Mouse (Mus musculus) stomach, embryonic 16.5 days (tissue): ENCODE results near the gene Tmem150a. TPM values are rescaled to one million over a fixed set of nuclear protein-coding genes. Genes with fewer than 3 reads are reported as not detected.

ENCODE experiments used
- ATAC-seq: fragments of 200-750 bp; cut with Nextera tagmentation; 2 replicates; pipeline ENCODE4 v1.8.0; 2017; ENCODE audit warnings: moderate number of reproducible peaks, moderate TSS enrichment; ENCODE audit not compliant: insufficient read depth, low FRiP score
- H3K27ac ChIP-seq: fragments of 300-500 bp; sonication (generic); 2 replicates; pipeline ENCODE4 v1.5.1; 2014; ENCODE audit warnings: low read length
- H3K27me3 ChIP-seq: fragments of 300-500 bp; sonication (generic); 2 replicates; pipeline ENCODE4 v1.6.1; 2014; ENCODE audit warnings: low read length, control low read depth, mixed read lengths; ENCODE audit not compliant: control insufficient read depth, insufficient read depth
- H3K36me3 ChIP-seq: fragments of 300-500 bp; sonication (generic); 2 replicates; pipeline ENCODE4 v1.6.1; 2014; ENCODE audit warnings: low read length; ENCODE audit not compliant: control insufficient read depth, insufficient read depth
- H3K4me1 ChIP-seq: fragments of 300-500 bp; sonication (generic); 2 replicates; pipeline ENCODE4 v1.6.1; 2014; ENCODE audit warnings: low read length, control low read depth, mixed read lengths; ENCODE audit not compliant: control insufficient read depth, insufficient read depth
- H3K4me2 ChIP-seq: fragments of 300-500 bp; sonication (generic); 2 replicates; pipeline ENCODE4 v1.6.1; 2014; ENCODE audit warnings: low read depth, low read length, mixed read lengths
- H3K4me3 ChIP-seq: fragments of 300-500 bp; sonication (generic); replicated peaks from 2 replicates; pipeline ENCODE4 v1.5.1; 2014; ENCODE audit warnings: mild to moderate bottlenecking, low read length
- H3K9ac ChIP-seq: fragments of 300-500 bp; sonication (generic); 2 replicates; pipeline ENCODE4 v1.6.1; 2014; ENCODE audit warnings: low read length
- H3K9me3 ChIP-seq: fragments of 300-500 bp; sonication (generic); replicated peaks from 2 replicates; pipeline ENCODE4 v1.6.1; 2016; ENCODE audit warnings: low read length, control low read depth; ENCODE audit not compliant: control insufficient read depth
- WGBS: fragments of 180-500 bp; shearing (Covaris S2); extraction: QIAGEN DNeasy Blood & Tissue Kit; methylation state at CpG from one replicate; pipeline ENCODE4 v1.1.7; 2014; 5-methylcytosine and 5-hydroxymethylcytosine counted together
- polyA plus RNA-seq: library from polyadenylated mRNA; unstranded; fragments of >200 nt; fragmentation: Nextera tagmentation; extraction: Ambion mirVana; gene quantifications from 2 replicates; pipeline ENCODE4 v1.2.1, GENCODE M21; 2015

Gene Tmem150a
- polyA plus RNA-seq, 1 experiment from 2014 or later, result 18.5 TPM

DNA sequence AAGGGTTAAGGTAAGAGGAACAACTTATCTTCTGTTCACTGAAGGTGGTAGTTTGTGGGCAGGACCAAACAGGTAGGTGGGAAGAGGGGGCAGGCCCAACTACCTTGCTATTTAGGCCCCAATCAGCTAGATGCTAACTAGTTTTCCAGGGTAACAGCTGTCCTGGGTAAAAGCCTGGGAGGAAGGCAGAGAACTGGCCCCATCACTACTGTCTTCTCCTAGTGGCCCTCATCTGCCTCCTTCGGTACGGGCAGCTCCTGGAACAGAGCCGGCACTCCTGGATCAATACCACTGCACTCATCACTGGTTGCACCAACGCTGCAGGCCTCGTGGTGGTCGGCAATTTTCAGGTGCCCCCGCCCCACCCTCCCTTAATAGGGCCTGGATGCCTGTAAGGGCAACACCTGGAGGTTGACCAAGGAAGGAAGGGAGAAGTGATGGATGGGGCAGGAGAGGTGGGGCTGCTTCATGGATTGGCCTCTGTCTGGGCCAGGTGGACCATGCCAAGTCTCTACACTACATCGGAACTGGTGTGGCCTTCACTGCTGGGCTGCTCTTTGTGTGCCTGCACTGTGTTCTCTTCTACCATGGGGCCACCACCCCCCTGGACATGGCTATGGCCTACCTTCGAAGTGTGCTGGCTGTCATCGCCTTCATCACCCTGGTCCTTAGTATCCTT, 3.0 kb downstream of the Tmem150a start:
- H3K4me1 ChIP-seq, result peaks cover 49% of the 10 kb centered on the region
- H3K4me2 ChIP-seq, result 0 out of 2 replicates have a peak overlapping the region, but pooled peaks have one; percentile 10
- 0 out of 2 replicates have a peak, but pooled peaks cover 11% of the 10 kb centered on the region for H3K36me3 ChIP-seq
- no peak for ATAC-seq
- no peak overlapping the region for H3K4me3 ChIP-seq
- H3K9ac ChIP-seq, result no peak overlapping the region
- no peaks in the 10 kb centered on the region for H3K27me3 ChIP-seq
- H3K9me3 ChIP-seq, result no peaks in the 10 kb centered on the region
- WGBS, result 81% methylated on average over 10 of the region's 10 CpGs
- peak overlapping the region; percentile 50; the same call in 1 of the 2 replicates for H3K27ac ChIP-seq

DNA sequence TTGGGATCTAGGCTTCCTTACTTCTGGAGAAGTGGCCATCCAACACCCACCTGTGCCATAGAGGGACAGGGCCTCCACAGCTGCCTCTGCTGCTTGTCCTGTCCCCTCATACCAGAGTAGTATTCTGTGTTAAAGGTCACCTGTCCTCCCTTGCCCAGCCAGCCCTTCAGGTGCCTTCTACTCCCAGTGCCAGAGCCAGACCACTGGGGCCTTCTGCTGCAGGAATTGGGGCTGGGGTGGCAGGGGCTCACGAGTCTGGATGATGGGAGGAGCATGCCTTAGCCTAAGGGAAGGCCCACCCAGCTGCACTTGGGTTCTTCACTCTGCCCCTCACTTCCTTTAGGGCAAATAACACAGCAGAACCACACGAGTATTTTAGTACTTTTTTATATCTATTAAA, 4.1 kb downstream of the Tmem150a start:
- H3K36me3 ChIP-seq, result 0 out of 2 replicates have a peak, but pooled peaks cover 11% of the 10 kb centered on the region
- H3K4me2 ChIP-seq, result no peak overlapping the region
- H3K9ac ChIP-seq, result 0 out of 2 replicates have a peak overlapping the region, but pooled peaks have one; percentile 28
- ATAC-seq, result no peak
- peaks cover 49% of the 10 kb centered on the region for H3K4me1 ChIP-seq
- WGBS, result 80% methylated on average over 2 of the region's 2 CpGs
- no peak overlapping the region for H3K27ac ChIP-seq
- H3K4me3 ChIP-seq, result no peak overlapping the region
- H3K27me3 ChIP-seq, result no peaks in the 10 kb centered on the region
- H3K9me3 ChIP-seq, result no peaks in the 10 kb centered on the region

DNA sequence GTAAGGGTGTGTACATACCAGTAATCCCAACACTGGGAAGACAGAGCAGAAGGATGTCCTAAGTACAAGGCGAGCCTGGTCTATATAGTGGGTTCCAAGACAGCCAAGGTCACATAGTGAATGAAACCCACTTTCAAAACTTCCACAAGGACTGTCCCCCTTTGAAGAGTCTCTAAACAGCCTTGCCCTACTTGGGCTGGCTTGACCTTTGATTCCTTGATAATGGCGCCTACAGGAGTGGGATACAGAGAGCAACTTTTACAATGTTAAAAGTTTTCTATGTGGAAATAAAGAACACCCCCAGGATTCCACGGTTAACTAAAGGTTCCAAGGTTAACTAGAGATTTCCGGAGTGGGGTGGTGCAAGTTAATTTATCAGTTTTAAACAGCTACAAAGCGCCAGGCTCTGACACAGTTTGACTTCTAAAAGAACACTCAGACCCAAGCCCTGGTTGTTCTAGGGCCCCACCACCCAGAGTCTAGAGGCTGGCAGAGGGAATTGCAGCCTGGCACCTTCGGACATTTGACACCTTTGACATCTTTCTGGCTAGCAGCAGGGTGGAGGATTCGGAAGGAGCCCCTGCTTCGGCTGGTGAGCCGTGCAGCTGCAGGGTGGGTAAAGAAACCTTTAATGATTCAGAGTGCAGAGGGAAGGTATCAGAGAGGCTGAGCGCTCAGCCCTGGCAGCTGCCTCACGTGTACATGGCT, 4.8 kb downstream of the Tmem150a start:
- Histone ChIP-seq H3K27ac (0 out of 2 replicates have a peak overlapping the region, but pooled peaks have one; percentile 7), H3K4me2 (peak overlapping the region; percentile 81), H3K9me3 (no peaks in the 10 kb centered on the region), H3K36me3 (0 out of 2 replicates have a peak, but pooled peaks cover 11% of the 10 kb centered on the region), H3K4me3 (no peak overlapping the region; the same call in 1 of the 2 replicates), H3K9ac (peak overlapping the region; percentile 32; the same call in 1 of the 2 replicates), H3K27me3 (no peaks in the 10 kb centered on the region), H3K4me1 (peaks cover 44% of the 10 kb centered on the region)
- WGBS, result 61% methylated on average over 11 of the region's 11 CpGs
- ATAC-seq, result no peak

DNA sequence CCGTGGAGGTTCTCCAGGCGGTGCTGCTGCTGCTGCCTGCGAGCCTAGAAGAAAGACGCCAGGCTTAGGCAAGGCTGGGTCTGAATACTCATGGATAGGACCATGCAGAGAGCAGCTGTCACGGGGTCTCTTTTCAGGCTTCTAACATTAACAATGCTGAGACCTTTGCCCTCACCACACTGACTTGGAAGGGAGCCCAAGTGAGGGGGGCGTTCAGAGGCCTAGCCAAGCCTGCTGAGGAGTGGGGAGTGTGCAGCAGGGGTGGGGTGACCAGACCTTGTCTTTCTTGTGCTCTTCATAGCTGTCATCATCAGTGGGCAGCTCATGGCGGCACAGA, 5.3 kb downstream of the Tmem150a start:
- no peaks in the 10 kb centered on the region for H3K27me3 ChIP-seq
- peak overlapping the region; percentile 81 for H3K4me2 ChIP-seq
- 0 out of 2 replicates have a peak overlapping the region, but pooled peaks have one; percentile 7 for H3K27ac ChIP-seq
- H3K4me3 ChIP-seq, result peak overlapping the region; percentile 91; the same call in 1 of the 2 replicates
- H3K9me3 ChIP-seq, result no peaks in the 10 kb centered on the region
- 46% methylated on average over 7 of the region's 7 CpGs for WGBS
- H3K4me1 ChIP-seq, result peaks cover 44% of the 10 kb centered on the region
- H3K36me3 ChIP-seq, result 0 out of 2 replicates have a peak, but pooled peaks cover 11% of the 10 kb centered on the region
- ATAC-seq, result no peak
- H3K9ac ChIP-seq, result peak overlapping the region; percentile 32; the same call in 1 of the 2 replicates

DNA sequence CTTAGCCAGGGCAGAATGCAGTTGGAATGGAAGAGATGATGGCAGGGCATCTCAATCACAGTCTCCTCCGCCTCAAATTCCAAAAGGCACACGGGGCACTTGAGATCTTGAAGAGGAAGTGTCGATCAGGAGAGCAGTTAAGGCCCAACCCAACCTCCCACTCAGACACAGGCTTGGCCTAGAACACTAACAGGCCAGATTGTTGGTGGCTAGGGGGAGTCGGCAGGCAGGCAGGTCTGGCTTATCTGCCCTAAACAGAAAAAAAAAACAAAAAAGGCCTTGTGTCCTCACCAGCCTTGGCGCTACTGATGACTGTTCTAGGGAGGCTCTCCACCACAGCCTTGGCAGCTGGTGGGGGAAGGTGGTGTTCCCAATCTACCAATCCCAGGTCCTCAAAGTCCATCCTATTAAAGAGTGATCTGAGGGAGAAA, 5.9 kb downstream of the Tmem150a start:
- no peak for ATAC-seq
- WGBS, result 45% methylated on average over 5 of the region's 5 CpGs

DNA sequence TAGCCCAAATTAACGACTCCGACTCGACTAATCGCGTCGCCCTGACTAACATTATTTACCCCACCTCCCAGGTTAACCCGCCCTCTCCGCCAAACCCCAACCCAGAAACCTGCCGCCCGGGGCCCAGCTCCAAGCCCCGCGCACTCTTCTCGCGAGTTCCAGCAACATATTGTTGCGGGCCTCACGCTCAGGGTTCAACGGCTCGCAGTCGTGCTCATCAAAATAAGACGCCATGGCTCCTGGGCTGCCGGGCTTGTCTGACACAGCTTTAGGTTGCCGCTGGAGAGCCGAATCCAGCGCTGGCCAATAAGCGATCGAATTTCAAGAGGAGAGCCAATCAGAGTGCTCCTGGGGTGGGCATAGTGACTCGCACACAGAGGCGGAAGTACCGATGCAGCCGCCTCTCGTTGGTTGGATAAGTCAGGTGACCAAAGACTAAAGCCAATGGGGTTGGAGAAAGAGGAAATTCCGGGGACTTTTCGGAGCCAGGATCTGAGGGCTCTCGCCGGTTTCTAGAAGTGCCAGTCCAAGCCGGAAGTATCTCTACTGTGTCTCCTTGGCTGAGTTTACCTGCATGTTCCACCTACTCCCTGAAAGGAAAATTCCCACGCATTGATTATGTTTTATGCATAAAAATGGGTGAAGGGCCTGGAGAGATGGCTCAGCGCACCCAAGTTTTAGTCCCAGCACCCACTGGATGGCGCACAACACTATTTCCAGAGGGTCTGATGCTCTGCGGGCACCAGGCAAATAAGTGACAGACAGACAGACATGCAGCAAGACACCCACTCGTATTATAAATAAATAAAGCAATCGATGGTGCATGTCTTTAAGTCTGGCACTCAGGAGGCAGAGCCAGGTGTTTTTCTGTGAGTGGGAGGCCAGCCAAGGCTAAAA, 7.1 kb downstream of the Tmem150a start:
- WGBS, result under 1% methylated on average over 42 of the region's 42 CpGs
- ATAC-seq, result peak; percentile 97

More for the DNA sequence above, 5.9 kb downstream of the Tmem150a start:
- Histone ChIP-seq H3K4me1 (peaks cover 39% of the 10 kb centered on the region), H3K27me3 (no peaks in the 10 kb centered on the region), H3K9ac (peak overlapping the region; percentile 85), H3K36me3 (0 out of 2 replicates have a peak, but pooled peaks cover 11% of the 10 kb centered on the region), H3K27ac (peak overlapping the region; percentile 74; the same call in 1 of the 2 replicates), H3K4me2 (peak overlapping the region; percentile 81), H3K9me3 (no peaks in the 10 kb centered on the region), H3K4me3 (peak overlapping the region; percentile 91)

DNA sequence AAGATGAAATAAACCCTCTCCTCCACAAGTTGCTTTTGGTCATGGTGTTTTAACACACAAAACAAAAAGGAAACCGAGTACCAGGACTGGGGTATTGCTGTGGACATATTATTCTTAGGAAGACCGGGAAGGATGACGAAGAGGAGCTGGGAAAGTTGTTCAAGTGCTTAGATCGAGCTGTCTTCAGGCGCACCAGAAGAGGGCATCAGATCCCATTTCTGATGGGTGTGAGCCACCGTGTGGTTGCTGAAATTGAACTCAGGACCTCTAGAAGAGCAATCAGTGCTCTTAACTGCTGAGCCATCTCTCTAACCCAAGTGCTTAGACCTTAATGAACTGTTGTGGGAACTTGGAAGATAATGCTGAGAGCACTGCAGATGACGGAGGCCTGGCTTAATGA, 8.8 kb downstream of the Tmem150a start:
- ATAC-seq, result no peak
- Histone ChIP-seq H3K4me1 (peaks cover 18% of the 10 kb centered on the region), H3K27ac (no peak overlapping the region), H3K27me3 (no peaks in the 10 kb centered on the region), H3K36me3 (0 out of 2 replicates have a peak, but pooled peaks cover 3% of the 10 kb centered on the region), H3K4me3 (no peak overlapping the region), H3K4me2 (no peak overlapping the region), H3K9ac (no peak overlapping the region), H3K9me3 (no peaks in the 10 kb centered on the region)
- WGBS, result 41% methylated on average over 7 of the region's 7 CpGs

More for the DNA sequence above, 7.1 kb downstream of the Tmem150a start:
- H3K9ac ChIP-seq, result peak overlapping the region; percentile 85
- peak overlapping the region; percentile 91 for H3K4me3 ChIP-seq
- peak overlapping the region; percentile 81 for H3K4me2 ChIP-seq
- H3K27me3 ChIP-seq, result no peaks in the 10 kb centered on the region
- H3K4me1 ChIP-seq, result peaks cover 26% of the 10 kb centered on the region
- H3K9me3 ChIP-seq, result no peaks in the 10 kb centered on the region
- peak overlapping the region; percentile 80 for H3K27ac ChIP-seq
- 0 out of 2 replicates have a peak, but pooled peaks cover 11% of the 10 kb centered on the region for H3K36me3 ChIP-seq

DNA sequence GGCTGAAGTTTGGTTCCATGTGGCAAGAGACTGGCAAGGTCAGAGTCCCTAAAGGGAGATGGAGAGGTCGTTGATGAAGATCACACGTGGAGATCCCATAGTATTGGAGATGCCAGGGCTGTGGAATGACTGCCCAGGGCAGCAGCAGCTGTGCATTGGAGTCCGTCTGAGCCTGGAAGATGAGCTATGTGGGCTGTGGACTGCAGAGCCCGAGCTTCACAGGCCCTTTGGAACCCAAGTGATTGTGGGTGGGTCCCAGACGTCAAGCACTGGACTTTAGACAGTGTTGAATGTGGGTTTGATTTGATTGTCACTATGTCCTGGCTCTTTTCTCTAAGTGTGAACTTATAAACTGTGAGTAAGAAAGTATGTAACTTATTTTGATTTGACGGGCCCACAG, 9.7 kb downstream of the Tmem150a start:
- Histone ChIP-seq H3K27ac (no peak overlapping the region), H3K9me3 (no peaks in the 10 kb centered on the region), H3K27me3 (no peaks in the 10 kb centered on the region), H3K4me3 (no peak overlapping the region), H3K4me2 (no peak overlapping the region), H3K36me3 (no peaks in the 10 kb centered on the region), H3K4me1 (peaks cover 16% of the 10 kb centered on the region), H3K9ac (no peak overlapping the region)
- ATAC-seq, result no peak
- WGBS, result 64% methylated on average over 6 of the region's 6 CpGs
